Mouse (Mus musculus): ENCODE measurements around the gene Eif4e1b.
A peak's percentile ranks its signal among the peaks of the same experiment; 100 is the strongest.
"Not testable (repeated sequence)": the region's sequence is repeated elsewhere in the genome, so short reads cannot be mapped to it uniquely, and the experiment has no call there.

Eif4e1b gene

DNA sequence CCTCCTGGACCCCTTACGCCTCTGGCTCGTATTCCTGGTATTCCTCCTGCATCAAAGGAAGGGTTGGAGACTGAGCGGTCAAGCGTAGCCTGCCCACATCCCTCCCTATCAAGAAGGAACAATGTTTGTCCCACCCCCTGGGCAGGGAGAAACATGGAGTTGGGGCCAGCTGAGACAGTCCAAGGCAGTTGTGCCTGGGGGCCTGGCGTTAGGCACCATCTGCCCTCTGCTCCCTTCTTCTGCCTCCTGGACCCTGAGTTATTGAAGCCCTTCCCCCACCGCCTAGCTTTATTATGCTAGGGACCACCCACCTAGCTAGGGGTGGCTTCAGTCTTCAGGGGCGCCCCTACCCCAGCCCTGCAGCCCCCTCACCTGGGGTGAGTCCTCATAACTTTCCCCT lies 24.3 kb upstream of the Eif4e1b start:
- DNase-seq (ENCODE audit: low spot score) = peak; percentile 35

DNA sequence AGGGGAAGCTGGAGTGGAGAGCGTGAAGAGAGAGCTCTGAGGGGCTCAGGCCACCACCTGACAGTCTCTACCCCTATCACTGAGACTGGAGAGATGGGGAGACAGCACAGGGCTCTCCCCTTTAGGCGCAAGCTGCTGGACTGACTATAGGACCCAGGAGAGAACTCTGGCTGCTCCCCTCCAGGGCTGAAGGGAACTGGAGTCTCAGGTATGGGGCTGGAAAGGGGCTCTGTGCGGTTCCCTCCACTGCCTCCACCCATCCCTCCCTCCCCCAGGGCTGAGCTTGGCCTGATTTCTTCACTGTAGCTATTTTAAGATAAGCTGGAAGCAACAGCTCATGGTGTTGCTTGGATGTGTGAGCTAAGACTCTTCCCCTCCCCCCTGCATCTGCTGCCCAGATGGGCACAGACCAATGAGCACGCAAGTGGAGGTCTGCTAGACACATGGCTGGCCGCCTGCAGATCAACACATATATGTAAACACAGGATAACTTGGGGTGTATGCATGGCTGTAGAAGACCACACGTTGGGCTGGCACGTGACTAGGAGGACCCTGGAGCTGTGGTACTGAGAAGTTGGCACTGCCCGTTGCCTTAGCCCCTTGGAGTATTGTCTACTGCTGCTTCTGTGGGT lies 23.5 kb upstream of the Eif4e1b start:
- DNase-seq (ENCODE audit: low spot score) = peak; percentile 61

DNA sequence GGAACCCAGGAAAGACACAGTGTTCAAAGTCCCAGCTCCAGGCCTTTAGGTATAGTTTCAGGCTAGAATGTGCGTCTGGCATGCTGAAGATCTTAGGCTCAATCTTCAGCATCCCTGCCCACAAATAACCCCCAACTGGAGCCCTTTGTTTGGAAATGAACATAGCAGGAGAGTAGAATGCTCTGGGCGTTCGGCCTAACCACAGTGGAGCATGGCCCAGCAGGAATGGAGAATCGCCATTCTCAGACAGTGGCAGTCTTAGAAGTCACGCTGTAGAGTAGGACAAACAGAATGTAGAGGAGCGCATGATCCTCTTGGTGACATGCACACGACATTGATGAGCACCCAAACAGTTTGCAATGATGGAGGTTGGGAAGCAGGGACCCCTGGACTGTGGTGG lies 22.9 kb upstream of the Eif4e1b start:
- no peak for DNase-seq (ENCODE audit: low spot score)

DNA sequence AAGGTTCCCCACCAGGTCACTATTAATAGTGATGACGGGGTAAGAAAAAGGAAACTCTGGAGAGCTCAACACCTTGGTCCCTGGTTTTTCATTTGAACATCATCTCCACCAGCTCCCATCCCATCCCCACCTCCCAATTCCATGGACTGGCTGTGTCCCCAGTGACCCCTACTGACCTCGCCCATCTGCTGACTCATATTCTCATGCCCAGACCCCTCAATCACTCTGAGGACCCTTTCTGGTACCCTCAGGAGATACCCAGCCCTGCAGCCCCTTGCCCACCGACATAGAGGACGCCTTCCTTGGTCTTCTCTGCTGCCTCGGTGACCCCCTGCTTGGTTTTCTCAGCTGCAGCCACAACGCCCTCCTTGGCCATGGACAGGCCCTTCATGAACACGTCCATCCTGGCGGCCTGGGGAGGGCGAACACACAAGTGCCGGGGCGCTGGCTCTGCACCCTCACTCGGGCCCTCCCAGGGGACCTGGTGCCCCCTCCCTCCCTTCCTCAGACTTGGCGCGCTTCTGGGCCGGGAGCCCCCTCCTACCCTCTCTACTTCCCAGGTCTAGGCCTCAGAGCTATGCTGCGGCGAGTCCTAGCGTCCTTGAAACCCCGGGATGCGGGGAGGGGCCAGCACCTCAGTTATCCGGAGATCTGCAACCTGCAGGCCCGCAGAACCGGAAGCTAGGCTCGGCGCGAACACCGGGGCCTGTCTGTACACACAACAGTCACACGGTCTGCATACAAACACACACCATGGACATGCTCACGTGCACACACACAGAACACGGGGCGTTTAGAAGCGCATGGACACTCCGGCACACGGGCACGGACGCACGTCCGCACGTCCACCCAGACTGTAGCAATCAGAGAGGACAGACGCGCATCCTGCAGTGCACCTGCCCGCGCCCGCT lies 18.3 kb upstream of the Eif4e1b start:
- no peak for DNase-seq (ENCODE audit: low spot score)

DNA sequence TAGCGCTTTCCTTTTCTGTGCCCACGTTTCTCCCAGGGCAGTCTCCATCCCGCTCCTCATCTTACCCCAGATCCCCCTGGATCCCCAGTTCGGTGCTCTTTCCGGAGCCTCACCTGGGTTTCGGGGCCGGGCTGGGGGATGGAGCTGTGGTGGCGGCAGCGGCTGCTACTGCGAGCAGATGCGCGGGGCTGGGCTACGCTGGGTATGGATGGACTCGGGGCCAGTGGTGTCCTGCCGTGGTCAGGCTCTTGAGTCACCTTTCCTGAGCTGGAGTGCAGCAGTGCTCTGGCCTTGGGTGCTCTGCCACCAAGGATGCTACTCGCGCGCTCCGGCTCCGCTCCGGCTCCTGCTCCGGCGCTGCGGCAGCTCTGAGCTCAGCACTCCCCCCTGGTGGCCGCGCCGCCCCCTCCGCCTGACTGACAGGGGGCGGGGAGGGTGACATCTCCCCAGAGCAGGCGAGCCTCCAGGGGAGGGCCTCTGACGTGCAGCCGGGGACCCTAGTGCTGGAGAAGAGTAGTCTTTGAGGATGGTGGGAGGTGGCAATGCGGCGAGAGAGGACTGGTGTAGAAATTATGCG lies 17.5 kb upstream of the Eif4e1b start, which contains the start of gene Sncb:
Sncb (minus strand) TSS at position 404 of the 577 bp plus-strand sequence.
- DNase-seq (ENCODE audit: low spot score) = peak; percentile 84

DNA sequence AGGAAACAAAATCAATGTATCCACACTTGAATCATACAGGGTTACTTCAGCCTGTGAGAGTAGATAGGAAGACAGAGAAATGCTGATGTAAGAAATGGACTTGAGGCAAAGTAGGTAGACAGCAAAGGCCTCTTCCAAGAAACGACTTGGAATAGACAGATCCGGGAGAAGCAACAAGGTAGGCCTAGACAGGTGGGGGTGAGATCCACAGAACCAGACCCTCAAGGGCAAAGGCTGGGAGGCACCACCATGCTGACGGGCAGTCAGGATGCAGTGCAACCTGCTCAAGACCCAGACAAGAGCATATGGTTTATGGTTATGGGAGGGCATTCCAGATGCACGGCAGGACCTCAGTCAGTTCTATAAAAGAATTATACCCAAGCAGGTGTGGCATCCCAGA lies 16.8 kb upstream of the Eif4e1b start:
- no peak for DNase-seq (ENCODE audit: low spot score)

DNA sequence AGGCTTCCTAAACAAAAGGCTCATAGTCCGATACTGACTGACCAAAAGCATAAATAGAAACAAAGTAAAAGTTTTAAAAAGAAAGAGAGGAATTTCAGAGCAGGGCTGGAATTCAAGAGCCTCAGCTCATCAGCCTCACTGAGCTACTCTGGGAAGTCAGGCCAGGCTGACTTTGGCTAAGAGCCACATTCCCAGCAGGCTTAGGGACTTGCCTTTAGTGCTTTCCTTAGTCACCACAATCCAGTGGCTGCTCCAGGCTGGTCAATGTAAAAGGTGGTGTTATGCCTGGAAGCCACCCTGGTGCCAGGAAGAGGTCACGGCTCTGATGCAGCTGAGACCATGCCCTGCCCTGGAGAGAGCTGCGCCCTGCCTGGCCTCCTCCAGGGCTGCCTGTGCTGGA lies 3.2 kb upstream of the Eif4e1b start:
- no peak for DNase-seq (ENCODE audit: low spot score)

DNA sequence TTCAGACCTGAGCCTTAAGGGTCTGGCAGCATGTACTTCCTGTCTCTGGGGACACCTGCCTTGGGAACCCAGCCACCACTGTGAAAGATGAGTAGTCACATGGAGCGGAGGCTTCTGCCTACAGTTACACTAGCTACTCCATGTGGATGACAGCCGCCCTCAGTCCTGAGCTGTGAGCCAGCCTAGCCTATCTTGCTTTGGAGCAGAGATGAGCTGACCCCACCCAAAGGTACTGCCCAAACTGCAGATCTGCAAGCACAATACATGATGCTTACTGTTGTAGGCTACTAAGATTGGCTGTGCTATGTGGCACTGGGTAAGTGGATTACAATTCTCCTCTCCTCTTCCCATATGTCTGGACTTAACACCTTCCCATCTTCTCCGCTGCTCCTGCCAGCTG lies 2.7 kb upstream of the Eif4e1b start:
- no peak for DNase-seq (ENCODE audit: low spot score)

DNA sequence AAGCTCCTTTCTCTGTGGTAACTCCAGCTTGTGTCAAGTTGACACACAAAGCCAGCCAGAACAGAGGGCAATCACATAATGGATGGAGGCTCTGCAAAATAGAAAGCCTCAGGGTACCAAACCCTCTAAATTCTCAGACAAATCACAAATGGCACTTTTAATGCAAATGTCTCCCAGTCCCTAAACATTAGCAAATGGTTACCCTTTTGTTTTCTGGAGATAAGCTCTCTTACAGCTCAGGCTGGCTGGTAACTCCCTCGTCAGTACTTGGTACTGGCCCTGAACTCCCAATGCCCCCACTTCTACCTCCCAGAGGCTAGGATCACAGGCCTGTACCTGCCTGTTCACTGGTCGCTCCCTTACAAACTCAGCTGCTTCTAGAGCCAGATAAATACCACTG lies 563 bp upstream of the Eif4e1b start:
- no peak for DNase-seq (ENCODE audit: low spot score)

DNA sequence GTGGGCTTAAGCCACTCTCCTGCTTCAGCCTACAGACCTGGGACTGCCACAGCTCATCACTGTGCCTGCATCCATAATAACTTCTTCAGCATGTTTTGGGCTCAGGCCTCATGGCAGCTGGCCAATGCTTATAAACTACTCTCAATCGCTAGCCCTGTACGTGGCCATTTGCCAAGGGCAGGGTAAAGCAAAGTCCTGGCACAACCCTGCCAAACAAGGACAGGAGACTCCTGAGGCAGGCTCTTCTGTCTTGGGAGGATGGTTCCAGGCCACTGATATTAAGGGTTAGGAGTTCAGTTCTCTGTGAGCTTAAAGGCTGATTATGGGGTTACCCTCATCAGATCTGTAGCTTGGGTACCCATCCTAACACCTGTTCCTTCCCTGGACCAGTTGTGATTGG lies 3.8 kb downstream of the Eif4e1b start:
- not testable (repeated sequence) for DNase-seq (ENCODE audit: low spot score)

DNA sequence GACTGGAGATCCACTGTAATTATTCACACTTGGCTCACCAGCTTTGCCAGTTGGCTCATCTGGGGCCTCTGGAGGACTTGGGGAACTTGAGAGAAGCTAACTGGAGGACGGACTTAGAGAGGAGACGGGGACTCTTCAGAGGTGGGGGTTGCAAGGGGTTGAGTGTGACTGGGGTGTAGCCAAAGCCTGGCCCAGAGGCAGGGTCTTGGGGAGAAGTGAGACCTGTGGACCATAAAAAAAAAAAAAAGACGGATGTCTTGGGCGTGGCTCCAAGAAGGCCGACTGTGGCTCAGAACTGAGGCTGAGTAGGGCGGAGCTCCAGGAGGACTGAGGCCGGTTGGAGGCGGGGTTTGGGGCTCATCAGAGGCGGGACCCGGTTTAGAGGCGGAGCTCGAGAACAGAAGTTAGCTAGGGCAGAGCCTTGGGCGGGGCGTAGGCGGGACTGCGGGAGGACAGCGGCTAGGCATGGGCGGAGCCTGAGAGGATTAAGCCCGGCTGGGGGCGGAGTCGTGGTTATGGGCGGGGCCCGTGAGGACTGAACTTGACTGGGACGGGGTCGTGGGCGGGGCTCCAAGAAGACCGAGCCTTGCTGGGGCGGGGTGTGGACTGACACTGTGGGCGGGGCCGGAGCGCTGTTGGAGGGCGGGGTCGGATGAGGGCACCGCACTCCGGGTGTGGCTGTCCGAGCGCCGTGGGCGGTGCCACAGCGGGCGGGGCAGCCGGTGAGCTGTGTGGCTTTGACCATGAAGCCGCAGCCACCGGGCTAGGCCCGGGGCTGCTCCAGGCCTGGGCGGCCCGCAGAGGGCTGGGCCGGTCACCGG lies 5.2 kb downstream of the Eif4e1b start, which contains the start of gene Tspan17:
Tspan17 (plus strand) TSS at position 638 of the 821 bp plus-strand sequence.
- DNase-seq (ENCODE audit: low spot score) = peak; percentile 100

DNA sequence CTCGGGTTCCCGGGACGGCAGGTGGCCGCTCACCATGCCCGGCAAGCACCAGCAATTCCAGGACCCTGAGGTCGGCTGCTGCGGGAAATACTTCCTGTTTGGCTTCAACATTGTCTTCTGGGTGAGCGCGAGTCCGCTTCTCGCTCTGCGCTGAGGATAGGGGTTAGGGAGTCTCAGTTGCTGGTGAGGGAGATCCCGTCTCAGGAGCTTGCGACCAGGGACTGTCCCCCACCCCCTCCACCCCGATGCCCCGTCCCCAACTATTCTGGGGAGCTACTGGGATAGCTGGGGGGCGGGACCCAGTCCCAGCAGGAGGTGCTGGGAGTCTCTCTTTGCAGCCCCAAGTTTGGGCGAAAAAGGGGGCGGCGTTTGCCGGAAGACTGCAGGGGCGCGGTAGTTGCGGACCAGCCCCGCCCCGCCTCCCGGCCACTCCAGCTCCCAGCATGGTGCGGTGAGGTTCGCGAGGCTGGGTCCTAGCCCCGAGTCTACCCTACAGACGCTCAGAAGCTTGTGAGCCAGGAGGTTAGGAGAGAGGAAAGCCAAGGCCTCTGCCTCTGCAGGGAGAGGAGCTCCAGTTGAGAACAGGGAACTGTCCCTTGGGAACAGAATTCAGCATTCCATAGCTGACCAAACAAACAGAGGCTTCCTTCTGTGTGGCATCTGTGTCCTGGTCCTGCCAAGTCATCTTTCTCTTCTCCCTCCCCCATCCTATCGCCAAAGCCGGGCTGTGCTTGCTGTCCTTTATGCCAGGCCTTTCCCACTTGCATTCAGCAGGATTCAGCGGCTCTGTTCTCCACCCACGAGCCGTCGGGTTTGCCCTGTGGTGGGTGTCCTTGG lies 6.0 kb downstream of the Eif4e1b start:
- DNase-seq (ENCODE audit: low spot score) = peak; percentile 61

DNA sequence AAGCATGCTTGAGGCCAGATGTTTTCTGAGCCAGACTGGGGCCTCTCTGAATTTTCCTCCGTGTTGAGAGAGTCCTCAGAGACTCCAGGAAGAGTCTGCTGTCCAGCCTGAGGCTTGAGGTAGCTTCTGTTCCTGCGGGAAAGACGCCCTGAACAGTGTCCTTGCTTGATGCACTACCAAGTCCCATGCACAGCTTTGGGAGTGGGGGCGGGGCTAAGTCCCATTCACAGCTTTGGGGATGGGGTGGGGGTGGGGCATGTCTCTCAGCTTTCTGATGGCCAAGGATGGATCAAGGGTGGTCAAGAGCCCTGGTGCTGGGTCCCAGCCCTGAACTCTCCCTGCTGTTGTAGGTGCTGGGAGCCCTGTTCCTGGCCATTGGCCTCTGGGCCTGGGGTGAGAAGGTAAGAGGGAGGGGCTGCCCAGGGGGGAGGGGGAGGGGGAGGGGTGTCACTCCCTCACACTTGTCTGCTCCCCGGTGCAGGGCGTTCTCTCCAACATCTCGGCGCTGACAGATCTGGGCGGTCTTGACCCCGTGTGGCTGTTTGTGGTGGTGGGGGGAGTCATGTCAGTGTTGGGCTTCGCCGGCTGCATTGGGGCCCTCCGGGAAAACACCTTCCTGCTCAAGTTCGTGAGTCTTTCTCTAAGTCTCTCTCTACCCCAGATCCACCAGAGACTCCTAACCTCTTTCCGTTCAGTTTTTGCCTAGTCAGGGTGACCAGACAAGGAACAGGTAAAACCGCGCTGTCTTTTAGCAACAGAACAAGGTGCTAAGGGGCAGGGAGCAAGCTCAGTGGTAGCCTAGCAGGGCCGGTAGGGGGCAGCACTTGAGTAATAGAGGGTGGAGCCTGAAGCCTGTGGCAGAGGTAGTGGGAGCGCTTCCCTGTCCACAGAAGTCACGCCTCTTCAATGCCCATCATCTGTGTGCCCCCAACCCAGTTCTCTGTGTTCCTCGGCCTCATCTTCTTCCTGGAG lies 8.7 kb downstream of the Eif4e1b start:
- DNase-seq (ENCODE audit: low spot score) = peak; percentile 57

DNA sequence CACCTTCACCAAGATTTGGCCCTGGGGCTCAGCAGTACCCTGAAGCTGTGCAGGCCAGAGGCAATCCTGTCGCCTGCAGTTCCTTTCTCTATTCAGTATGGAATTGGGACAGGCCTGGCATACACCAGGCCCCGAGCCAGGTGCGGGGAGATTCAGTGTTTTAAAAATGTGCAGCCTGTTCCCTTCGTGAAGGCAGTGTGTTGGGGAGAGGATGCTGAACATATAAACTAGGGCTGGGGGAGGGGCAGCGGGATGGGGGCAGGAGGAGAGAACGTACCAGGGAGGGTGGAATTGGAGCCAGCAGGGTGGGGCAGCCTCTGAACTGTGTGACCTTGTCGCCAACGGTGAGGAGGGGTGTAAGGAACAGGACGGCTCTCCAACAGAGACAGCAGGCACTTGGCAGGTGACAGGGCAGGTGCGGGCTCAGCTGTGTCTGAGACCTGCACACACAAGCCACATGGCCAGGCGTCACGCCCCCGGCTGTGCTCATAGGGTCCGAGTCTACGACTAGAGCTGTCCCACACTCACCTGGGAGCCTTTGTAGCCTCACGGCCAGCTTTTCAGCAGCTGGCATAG lies 10.3 kb downstream of the Eif4e1b start:
- no peak for DNase-seq (ENCODE audit: low spot score)

DNA sequence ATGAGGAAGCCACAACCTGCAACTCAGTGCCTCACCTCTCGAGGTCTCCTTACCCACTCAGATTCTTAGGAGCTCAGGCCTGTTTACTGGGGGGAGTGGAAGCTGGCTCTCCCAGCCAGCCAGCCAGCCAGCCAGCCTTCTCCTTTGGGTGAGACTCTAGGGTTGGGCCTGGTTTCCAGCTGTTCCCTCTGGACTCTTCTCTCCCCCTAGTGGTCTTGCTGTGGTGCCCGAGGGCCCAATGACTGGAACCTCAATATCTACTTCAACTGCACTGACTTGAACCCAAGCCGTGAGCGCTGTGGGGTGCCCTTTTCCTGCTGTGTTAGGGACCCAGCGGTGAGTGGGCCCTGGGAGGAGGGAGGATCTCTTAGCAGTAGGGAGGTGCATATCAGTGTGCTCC lies 11.0 kb downstream of the Eif4e1b start:
- DNase-seq (ENCODE audit: low spot score) = peak; percentile 15

DNA sequence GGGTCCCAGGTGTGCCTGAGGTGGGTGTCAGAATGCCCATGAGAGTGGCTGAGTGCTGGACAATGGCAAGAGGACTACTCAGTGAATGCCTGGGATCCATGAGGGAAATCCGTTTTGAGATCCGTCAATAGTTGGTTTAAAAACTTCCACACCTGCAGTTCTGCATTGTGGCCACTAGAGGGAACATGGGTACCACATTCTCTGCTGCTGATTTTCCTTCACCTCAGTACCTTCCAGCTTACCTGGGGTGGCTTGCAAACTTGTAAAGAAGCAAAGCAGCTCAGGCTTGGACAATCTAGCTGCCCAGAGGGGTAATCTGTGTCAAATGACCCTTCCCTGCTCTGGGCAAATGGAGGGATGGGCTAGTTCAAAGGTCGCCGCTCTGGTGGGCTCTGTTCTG lies 13.6 kb downstream of the Eif4e1b start:
- peak; percentile 85 for DNase-seq (ENCODE audit: low spot score)

DNA sequence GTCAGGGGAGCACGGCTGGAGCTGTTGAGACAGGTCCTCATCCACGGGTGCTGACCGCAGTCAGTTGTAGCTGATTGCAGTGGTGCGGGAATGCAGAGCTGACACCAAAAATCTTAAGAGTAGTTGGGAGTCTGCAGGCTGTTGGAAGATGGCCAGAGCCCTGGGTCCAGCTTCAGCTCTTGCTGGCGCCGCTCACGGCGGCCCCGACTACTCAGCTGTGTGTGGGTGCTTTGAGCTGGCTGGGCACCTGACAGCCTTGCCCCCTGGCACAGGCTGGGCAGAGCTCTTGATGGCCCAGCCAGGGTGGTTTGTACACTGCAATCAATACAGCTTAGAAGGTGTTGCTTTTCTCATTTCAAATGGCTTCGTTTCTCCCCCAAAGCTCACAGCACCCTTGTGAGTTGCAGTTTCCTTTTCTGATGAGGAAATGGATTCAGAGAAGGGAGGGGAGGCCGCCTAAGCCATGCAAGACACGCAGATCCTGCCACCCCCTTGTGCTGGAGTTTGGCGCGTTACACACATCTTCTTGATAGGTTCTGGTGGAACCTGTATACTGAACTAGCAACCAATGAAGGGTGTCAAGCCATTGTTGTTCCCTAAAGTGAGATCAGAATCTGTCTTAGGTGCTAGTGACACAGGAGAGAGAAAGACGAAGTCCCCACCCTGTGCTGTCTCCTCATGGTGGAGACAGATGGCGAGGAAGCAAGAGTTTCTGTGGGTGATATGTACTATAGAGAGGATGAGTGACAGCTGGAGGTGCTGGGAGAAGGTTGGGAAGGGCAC lies 14.3 kb downstream of the Eif4e1b start:
- no peak for DNase-seq (ENCODE audit: low spot score)

DNA sequence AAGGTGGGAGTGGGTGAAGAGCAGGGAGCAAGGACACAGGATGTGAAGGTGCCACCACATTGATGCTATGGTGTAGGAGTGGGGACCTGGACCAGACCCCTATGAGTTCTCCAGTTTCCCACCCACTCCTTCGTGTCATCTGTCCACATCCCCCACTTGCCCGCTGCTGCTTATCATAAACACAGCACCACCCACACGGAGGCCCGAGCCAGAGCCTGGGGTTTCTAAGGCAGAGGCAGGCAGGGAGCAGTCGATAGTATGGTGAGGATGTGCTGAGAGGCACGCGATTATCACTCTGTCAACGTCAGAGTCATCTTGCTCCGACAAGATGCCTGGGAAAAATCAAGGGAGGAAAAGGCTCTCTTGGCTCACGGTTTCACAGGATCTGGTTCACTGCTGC lies 14.9 kb downstream of the Eif4e1b start:
- no peak for DNase-seq (ENCODE audit: low spot score)

DNA sequence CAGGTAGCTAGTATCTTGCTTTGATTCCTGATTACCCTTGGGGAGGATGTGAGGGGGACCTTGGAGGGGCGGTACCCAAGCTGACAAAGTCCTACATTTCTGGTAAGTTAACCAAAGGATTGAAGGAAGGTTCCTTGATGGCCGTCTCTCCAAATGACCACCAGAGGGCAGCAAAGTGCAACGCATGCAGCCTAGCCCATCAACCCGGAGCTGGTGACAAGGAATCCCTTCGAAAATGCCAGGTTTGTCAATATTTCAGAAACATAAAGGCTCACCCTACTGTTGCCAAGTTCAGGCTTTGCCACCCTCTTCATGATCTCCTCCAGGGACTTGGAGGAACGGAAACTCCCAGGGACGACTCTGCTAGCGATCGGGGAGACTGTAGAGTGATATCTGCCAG lies 15.9 kb downstream of the Eif4e1b start:
- DNase-seq (ENCODE audit: low spot score) = peak; percentile 93

Measured in retina, embryonic 14.5 days (tissue).